Mouse (Mus musculus): ENCODE results near the gene Rps13.
A peak's percentile ranks its signal among the peaks of the same experiment; 100 is the strongest.

The Rps13 gene

GRCm38 (mm10) chr7:116290559-116290958 lies 43.4 kb downstream of the Rps13 start:
- peak; percentile 55 to 81 for DNase-seq

GRCm38 (mm10) chr7:116288996-116289395 lies 45.0 kb downstream of the Rps13 start:
- peak; percentile 61 to 77 for DNase-seq

GRCm38 (mm10) chr7:116287959-116288358 lies 46.0 kb downstream of the Rps13 start:
- no peak for DNase-seq

- DNase-seq = peak in 1 of 2 experiments; percentile 69
These were observed 47.2 kb downstream of the Rps13 start for GRCm38 (mm10) chr7:116286611-116287355.

- DNase-seq = peak; percentile 85 to 91
These were observed 47.8 kb downstream of the Rps13 start for GRCm38 (mm10) chr7:116286173-116286572.

- DNase-seq = no peak
These were observed 48.8 kb downstream of the Rps13 start for GRCm38 (mm10) chr7:116285216-116285615.

GRCm38 (mm10) chr7:116282755-116283154 lies 51.2 kb downstream of the Rps13 start:
- DNase-seq = no peak
